Mouse (Mus musculus): ENCODE measurements around the gene Retsat. TPM values are rescaled to one million over a fixed set of nuclear protein-coding genes. Genes with fewer than 3 reads are reported as not detected.

Retsat gene
- polyA plus RNA-seq, 1 experiment = 22.9 TPM

DNA sequence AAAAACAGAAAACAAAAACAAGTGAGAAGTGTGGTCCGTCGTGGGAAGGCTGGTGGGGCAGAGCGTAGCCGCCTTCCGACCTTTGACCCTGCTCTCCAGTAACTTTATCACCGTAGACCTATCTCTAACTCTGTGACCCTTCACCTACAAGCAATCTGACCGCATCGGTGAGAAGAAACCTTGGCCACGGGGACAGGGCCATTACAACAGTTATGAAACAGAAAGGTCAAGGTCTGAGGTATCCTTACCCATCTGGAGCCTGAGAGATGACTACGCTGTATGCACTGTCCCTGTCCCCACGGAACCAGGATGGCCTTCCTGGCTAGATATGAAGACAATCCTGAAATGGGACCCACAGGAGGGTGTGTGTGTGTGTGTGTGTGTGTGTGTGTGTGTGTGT lies 14.1 kb upstream of the Retsat start:
- DNase-seq (ENCODE audit: low read depth, low spot score) = peak; percentile 75
- WGBS = 41% methylated on average over 11 of the region's 11 CpGs

DNA sequence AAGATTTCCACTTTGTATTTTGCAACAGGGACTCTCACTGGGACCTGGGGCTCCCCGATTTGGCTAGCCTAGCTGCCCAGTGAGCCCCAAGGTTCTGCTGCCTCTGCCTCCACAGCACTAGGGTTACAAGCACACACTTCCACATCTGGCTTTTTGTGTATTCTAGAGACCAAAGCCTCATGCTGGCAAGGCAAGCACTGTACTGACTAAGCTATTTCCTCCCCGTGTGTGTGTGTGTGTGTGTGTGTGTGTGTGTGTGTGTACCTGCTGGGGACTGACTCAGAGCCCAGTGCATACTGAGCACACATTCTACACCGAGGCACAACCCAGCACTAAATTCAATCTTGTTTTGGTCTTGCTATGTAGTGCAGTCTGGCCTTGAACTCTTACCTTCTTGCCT lies 11.6 kb upstream of the Retsat start:
- WGBS = 68% methylated on average over 3 of the region's 3 CpGs
- DNase-seq (ENCODE audit: low read depth, low spot score) = no peak

DNA sequence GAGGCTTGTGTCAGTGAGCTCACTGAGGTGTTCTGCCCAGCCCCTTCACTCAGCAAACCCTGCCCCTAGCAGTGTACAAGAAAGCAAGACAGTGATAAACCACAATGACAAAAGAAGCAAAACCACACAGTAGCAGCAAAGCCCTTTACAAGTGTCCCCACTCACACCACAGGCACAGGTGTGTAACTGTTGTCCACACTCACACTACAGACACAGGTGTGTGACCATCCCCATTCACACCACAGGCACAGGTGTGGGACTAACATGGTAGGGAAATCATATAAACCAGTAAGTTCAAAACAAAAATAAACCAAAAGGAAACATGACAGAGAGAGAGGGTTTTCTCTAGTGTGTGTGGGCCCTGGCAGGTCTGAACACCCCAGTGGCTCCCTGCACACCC lies 10.0 kb upstream of the Retsat start:
- no peak for DNase-seq (ENCODE audit: low read depth, low spot score)

DNA sequence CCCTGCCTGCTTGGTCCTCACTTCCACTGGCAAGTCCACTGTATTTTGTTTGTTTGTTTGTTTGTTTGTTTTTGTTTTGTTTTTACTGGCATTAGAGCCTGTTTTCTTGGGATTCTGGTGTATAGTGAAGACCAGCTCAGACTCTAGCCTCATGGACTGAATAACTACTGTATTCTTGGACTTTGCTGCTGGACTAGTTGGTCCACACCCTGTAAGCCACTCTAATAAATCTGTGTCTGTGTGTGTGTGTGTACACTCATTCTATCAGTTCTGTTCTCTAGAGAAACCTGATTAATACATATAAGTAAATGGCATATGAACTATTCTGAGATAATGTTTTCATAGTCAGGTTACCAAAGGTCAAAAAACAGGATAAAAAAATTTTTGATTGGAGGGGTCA lies 8.2 kb upstream of the Retsat start:
- no peak for DNase-seq (ENCODE audit: low read depth, low spot score)

DNA sequence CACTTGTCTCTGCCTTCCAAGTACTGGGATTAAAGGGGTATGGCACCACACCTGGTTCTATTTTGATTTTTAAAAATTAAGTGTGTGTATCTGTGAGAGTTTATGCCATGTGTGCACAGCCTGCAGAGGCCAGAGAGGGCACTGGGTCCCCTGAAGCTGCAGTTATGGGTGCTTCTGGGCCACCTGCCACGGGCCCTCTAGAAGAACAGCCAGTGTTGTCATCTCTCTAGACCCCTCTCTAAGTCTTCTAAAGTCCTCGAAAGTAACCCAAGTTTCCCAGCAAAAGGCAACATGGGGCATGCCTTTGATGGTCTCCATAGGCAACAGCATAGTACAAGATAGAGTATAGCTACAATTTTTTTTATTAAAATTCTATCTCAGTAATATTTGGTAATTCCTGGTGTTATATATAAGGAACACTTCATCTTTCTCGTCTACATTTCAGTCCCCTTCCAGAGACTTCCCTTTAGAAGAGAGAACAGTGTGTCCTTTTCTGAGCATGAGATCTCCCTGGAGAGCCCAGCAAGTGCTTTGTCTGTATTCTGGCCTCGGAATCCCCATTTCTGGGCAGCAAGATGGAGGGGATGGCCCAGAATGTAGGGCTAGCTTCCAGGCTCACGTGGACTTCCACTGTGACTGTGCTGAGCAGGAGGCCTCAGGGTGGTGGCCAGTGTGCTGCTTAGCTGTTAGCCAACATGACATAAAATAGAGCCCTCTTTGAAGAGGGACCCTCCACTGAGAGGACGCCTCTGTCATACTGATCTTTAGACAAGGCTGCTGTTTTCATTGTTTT lies 5.1 kb upstream of the Retsat start:
- 83% methylated on average over 6 of the region's 6 CpGs for WGBS
- no peak for DNase-seq (ENCODE audit: low read depth, low spot score)

DNA sequence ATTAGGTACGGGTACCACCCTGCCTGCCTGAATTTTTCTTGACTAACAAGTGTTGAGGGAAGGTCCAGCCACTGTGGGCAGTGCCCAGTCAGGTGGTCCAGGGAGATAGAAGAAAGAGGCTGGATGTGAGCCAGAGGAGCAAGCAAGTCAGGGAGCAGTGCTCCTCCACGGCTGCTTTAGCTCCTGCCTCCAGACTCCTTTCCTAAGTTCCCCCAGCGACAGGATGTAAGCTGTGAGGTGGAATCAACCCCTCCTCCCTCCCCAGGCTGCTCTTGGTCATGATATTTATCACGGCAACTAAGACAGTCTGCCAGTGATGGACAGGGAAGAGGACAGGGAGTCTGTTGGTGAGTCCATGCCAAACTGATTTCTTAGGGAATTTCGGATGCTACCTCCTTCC lies 4.4 kb upstream of the Retsat start:
- 69% methylated on average over 5 of the region's 5 CpGs for WGBS
- no peak for DNase-seq (ENCODE audit: low read depth, low spot score)

DNA sequence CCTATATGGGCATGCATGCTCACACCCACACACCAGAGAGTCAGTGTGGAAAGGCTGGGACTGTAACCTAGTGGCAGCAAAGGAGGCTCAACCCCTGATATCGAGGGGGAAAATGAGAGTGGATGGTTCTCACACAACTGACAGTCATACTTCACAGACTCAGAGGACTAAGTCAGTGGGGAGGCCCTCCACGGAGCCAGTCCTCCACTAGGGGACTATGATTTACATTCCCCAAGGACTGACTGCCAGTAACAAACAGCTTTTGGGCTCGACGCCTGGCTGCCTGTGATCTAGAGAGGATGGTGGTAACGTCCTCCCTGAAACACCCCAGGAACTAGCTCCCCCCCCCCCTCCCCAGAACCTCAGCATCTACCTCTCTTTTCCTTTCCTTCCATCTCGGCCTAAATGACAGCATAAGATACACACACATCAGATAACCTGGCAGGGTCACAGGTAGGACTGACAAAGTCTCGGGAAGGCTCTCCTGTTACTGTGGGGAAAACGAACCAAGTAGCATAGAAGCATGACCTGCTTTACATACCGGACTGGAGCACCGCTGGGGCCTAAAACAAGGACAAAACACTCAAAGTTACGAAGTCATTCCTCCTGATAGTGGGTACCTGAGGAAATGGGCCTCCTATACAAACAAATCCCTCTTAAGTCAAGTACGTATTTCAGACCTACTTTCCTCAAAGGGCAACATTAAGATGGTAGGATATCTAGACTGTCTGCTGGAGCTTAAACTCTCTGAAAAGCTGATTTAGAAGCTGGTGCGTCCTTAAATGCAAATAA lies 996 bp upstream of the Retsat start:
- DNase-seq (ENCODE audit: low read depth, low spot score) = no peak
- WGBS = 20% methylated on average over 13 of the region's 13 CpGs

DNA sequence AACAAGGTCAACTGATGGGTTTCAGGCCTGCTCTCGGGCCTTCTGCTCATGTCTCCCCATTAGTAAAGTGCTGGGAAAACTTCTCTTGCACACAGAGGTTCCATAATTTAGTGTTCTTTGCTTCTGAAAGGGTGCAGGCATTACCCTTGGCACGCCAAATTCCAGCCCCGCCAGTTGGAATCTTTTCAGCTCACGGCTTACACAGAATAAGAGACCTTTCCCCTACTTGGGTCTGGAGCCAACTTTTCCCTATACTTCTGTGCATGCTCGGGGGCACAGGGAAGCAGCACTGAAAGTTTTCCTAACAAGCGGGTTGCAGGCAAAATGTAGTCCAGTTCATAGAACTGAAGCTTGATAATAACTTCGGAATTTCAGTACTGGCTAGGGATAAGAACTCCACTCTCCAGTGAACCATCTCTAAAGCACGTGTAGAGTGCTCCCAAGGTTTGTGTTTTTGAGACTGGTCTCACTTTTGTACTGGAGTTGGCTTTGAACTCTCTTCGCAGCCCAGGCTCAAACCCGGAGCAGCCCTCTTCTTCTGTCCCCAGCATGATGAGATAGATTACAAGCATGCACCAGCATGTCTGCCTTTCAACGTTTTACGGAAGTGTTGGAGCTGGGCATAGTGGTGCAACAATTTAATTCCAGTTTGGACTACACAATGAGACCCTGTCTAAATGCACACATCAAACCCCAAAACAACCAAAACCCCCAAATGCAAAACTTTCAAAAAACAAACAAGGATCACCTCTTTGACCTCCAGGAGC lies 699 bp downstream of the Retsat start:
- no peak for DNase-seq (ENCODE audit: low read depth, low spot score)
- 16% methylated on average over 12 of the region's 12 CpGs for WGBS

DNA sequence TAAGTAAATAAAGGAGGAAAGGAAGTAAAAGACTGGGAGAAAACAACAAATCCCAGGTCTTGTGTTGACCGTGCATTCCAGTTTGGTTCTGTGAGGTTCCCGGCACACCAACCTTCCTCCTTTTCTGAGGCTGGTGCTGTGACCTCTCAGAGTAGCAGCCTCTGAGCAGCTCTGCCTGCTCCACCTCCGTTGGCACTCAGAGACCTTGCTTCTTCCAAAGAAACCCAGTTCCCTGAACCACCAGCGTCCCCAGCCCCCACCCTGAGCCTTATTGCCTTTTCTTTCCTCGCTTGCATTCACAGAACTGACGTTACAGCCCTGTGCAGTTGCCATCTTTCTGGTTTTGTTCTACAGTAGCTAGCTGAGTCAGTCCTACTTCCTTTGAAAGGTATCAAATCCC lies 1.9 kb downstream of the Retsat start:
- 81% methylated on average over 6 of the region's 6 CpGs for WGBS
- DNase-seq (ENCODE audit: low read depth, low spot score) = no peak

DNA sequence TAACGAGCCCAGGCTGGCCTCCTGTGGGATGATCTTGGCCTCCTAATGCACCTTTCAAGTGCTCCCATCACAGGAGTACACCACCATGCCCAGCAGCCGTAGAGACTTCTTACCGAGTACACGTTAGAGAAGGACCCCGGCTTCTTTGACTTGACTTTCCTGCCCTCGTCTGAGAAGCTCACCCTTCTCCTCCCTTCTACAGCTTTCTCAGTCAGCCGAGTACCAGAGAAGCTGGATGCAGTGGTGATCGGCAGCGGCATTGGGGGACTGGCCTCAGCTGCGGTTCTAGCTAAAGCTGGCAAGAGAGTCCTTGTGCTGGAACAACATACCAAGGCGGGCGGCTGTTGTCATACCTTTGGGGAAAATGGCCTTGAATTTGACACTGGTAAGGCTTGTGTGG lies 2.5 kb downstream of the Retsat start:
- WGBS = 91% methylated on average over 12 of the region's 12 CpGs
- no peak for DNase-seq (ENCODE audit: low read depth, low spot score)

DNA sequence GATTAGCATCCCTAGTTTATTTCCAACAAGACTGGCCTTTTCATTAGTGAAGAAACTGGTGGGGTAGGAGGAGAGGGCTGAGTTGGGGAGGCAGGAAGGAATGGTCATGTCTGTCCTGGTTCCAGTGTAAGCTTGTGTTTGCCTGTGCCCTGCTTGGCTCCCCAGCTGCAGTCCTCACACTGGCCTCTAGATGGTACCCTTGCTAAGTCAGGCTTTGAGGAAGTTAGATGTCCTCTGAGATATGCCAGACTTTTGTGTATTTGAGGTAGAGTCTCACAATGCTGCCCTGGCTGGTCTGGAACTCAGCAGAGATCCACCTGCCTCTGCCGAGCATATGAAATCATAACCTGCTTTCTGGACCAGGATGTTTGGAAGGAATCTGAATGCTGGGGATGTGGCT lies 3.5 kb downstream of the Retsat start:
- WGBS = 3% methylated on average over 1 of the region's 1 CpGs
- no peak for DNase-seq (ENCODE audit: low read depth, low spot score)

DNA sequence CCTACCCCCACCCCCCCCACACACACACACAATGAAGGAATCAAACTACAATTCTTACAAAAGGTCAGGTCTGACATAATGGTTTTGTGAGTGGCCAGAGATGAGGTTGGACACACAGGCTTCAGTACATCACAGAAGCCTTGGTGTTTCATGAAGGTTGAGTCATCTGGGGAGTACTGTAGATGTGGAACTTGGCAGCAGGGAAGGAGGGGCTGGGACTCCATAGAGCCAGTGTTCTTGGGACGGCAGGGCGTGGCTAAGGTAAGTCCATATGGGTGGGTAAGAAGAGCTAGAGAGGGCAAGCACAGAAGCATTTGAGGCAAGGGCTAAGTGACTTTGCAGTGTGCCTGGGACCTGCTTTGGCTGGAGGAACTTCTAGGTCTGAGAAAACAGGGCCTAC lies 5.8 kb downstream of the Retsat start:
- no peak for DNase-seq (ENCODE audit: low read depth, low spot score)
- 39% methylated on average over 2 of the region's 2 CpGs for WGBS

DNA sequence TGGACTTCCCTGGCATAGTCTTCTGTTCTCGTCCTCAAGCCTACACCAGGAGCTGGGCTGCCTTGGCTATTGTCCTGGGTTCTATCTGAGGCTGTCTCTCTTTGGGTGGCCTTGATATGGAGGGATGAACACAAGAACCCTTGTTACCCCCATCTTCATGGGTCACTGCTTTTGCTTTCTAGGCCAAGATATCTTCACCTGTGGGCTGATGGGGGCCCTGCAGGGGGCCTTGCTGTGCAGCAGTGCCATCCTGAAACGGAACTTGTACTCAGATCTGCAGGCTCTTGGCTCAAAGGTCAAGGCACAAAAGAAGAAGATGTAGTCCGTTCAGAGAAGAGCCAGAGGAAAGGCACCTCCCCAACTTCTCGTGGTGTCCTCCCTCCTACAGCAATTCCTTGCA lies 8.8 kb downstream of the Retsat start:
- 63% methylated on average over 4 of the region's 4 CpGs for WGBS
- no peak for DNase-seq (ENCODE audit: low read depth, low spot score)

DNA sequence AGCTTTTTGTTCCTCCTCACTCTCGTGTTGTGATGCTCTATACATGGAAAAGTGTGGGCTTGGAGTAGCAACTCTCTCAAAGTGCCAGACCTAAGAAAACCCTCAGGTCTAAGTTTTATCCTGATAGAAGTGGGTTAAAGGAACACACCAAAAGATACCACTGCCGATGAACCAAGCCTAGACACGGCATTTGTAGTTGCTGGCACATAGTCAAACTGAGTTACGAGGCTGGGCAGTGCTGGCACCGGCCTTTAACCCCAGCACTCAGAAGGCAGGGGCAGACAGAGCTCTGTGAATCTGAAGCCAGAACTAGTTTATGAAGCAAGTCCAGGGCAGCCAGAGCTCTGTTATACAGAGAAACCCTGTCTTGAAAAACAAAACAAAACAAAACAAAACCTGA lies 9.4 kb downstream of the Retsat start:
- no peak for DNase-seq (ENCODE audit: low read depth, low spot score)
- WGBS = 29% methylated on average over 5 of the region's 5 CpGs

DNA sequence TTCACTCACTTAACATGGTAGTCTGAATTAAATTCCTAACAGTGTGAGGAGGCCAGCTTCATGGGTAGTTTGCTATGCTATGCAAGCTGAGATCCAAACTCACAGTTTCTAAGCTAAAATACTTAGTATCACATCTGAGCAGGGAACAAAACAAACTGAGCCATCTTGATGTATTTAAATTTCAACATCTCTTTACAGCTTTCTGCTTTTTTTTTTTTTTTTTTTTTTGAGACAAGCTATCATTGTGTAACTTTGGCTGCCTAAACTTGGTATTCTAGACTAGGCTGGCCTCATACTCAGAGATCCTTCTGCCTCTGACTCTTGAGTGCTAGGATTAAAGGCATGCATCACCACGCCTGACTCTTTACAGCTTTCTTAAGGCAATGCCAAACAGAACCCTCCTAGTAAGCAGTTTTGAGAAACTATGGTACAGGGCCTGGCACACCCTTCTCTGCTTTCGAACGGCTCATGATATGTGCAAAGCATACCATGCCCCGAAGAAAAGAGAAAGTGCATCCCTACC lies 10.4 kb downstream of the Retsat start:
- no peak for DNase-seq (ENCODE audit: low read depth, low spot score)
- 35% methylated on average over 4 of the region's 4 CpGs for WGBS

DNA sequence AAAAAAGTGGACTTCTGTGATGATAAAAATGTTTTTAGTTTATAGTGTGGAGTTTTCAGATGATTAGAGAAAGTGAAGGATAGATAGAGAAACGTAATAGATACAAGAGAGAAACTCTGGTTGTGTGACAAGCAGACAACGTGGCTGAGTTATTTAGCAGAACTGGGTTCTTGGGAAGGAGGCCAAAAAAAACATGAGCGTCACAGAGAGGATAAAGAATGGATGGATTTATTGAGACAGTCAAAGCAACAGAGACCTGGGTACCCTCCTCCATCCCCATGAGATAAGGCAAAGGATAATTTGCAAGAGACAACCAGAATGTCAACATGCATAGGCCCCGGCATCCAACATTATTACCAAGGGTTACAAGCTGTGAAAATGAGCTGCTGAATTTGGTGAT lies 12.0 kb downstream of the Retsat start:
- WGBS = 20% methylated on average over 4 of the region's 4 CpGs
- DNase-seq (ENCODE audit: low read depth, low spot score) = no peak

DNA sequence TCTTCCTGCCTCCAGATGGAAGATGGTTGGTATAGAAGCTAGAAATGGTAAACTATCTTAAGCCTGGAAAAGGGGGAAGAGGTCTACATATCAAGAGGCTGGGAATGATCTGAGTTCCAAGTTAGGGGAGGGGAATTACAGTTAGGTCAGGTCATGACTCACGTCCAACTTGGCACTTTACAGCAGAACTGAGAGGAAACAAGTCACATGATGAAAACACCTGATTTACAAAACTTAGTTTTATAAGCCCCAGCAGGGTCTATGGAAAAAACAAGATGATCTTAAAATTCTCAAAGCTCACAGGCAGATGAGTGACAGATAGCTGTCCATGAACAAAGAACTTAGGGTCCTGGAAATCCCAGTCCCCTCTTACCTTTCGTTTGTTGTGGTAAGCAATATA lies 16.9 kb downstream of the Retsat start:
- DNase-seq (ENCODE audit: low read depth, low spot score) = no peak
- 14% methylated on average over 2 of the region's 2 CpGs for WGBS

DNA sequence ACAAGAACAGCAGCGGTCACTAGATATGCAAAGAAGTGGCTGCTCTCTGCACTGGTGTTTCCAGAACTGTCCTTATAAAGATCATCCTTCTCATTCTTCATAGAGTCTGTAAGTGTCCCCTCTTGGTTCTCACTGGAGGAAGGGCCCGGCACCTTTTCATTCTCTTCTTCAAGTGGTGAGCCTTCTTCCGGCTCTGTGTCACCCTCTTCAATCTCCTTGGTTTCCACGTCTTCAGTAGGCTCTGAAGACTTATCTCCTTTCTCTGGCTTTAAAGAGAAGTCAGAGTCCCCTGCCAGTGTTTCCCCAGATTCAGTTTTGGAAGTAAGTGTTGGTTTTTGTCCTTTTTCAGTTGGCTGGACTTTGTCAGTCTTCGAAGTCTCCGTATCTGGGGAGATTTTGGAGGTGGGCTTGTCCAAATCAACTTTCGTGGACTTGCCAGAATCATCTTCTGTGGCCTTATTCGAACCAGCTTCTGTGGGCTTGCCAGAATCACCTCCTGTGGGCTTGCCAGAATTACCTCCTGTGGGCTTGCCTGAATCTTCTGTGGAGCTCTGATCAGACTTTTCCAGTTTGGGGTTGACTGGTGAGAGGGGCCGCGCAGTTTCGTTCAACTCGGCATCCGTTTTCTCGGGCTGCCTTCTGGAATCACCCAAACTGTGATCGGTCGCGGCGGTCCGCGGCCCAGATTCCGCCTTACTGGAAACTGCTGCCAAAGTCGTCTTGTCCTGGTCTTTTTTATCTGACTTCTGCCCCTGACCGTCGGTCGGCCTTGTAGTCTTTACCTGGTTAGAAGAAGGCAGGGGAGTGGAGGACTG lies 17.5 kb downstream of the Retsat start:
- WGBS = 8% methylated on average over 25 of the region's 25 CpGs
- DNase-seq (ENCODE audit: low read depth, low spot score) = no peak

DNA sequence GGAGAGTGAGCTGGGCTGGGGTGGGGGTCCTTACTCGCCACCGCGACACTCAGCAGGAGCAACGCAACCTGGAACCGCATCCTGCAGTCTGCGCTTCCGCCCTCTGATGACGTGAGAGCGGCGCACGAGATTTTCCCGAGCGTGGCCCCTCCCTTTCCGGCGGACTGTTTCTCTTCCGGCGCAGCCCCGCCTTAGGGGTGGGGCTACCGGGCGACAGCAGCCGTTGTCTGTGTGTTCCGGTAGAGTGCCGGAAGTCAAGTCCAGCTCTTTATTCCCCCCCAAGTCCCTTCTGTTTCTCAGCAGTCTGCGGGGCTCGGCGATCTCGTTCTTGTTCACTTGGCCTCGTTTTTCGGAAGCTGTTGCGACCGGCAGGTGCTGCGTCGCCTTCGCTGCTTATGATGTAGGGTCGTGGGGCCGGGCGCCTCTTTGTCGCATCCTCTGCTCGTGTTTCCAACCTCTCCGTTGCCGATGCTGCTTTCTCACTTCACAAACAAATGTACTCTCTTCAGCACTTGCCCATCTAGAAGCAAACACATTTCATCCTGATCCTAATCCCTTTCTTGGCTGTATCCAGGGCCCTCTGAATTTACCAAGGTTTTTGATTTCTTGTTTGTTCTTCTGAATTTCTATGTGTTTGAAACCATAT lies 18.5 kb downstream of the Retsat start, which contains the start of gene Tgoln1:
Gene Tgoln1, minus strand, starts transcription at position 358 of the 646 bp plus-strand sequence.
- no peak for DNase-seq (ENCODE audit: low read depth, low spot score)
- WGBS = under 1% methylated on average over 41 of the region's 41 CpGs

All from large intestine, adult 2 months (tissue).